Mouse (Mus musculus): ENCODE data around the gene Rora.

GRCm38 (mm10) chr9:68978656-68979055 is 325.1 kb downstream of the Rora start:
- TF ChIP-seq CTCF (IDR thresholded peaks at IDR 0.05; ENCODE audit: low read depth, low read length) (no peak), POLR2A (IDR thresholded peaks at IDR 0.05; ENCODE audit: extremely low read depth, insufficient read depth, low read length) (no peak)
